Mouse (Mus musculus) limb, embryonic 13.5 days (tissue): ENCODE measurements around the gene Fam25c. TPM values are rescaled to one million over a fixed set of nuclear protein-coding genes. Genes with fewer than 3 reads are reported as not detected.

Experiments
- ATAC-seq: fragments of 200-750 bp; cut with Nextera tagmentation; 2 replicates; pipeline ENCODE4 v1.8.0; 2017; ENCODE audit warnings: low read depth, moderate number of reproducible peaks, moderate TSS enrichment; ENCODE audit not compliant: low FRiP score
- H3K27ac ChIP-seq: fragments of 300-500 bp; sonication (generic); 2 replicates; pipeline ENCODE4 v1.5.1; 2015; ENCODE audit warnings: inconsistent platforms, mild to moderate bottlenecking, moderate library complexity
- H3K27me3 ChIP-seq: fragments of 300-500 bp; sonication (generic); 2 replicates; pipeline ENCODE4 v1.6.1; 2015; ENCODE audit warnings: mild to moderate bottlenecking, inconsistent platforms
- H3K36me3 ChIP-seq: fragments of 300-500 bp; sonication (generic); 2 replicates; pipeline ENCODE4 v1.6.1; 2015; ENCODE audit warnings: inconsistent platforms, mild to moderate bottlenecking, moderate library complexity
- H3K4me1 ChIP-seq: fragments of 300-500 bp; sonication (generic); 2 replicates; pipeline ENCODE4 v1.6.1; 2015; ENCODE audit warnings: inconsistent platforms
- H3K4me2 ChIP-seq: fragments of 300-500 bp; sonication (generic); replicated peaks from 2 replicates; pipeline ENCODE4 v1.6.1; 2015; ENCODE audit warnings: inconsistent platforms, mild to moderate bottlenecking, moderate library complexity
- H3K4me3 ChIP-seq: fragments of 300-500 bp; sonication (generic); 2 replicates; pipeline ENCODE4 v1.5.1; 2015; ENCODE audit warnings: moderate library complexity, mild to moderate bottlenecking, inconsistent platforms
- H3K9ac ChIP-seq: fragments of 300-500 bp; sonication (generic); 2 replicates; pipeline ENCODE4 v1.6.1; 2015; ENCODE audit warnings: mild to moderate bottlenecking, inconsistent platforms
- H3K9me3 ChIP-seq: fragments of 300-500 bp; sonication (generic); 2 replicates; pipeline ENCODE4 v1.6.1; 2016; ENCODE audit warnings: inconsistent platforms
- WGBS: fragments of 180-500 bp; shearing (Covaris S2); methylation state at CpG from one replicate; pipeline ENCODE4 v1.1.7; 2015; 5-methylcytosine and 5-hydroxymethylcytosine counted together
- polyA plus RNA-seq: library from polyadenylated mRNA; unstranded; fragments of >200 nt; fragmentation: Nextera tagmentation; extraction: Ambion mirVana; gene quantifications from 2 replicates; pipeline ENCODE4 v1.2.1, GENCODE M21; 2015

Fam25c gene
- polyA plus RNA-seq, 1 experiment from 2014 or later: 1.6 TPM

DNA sequence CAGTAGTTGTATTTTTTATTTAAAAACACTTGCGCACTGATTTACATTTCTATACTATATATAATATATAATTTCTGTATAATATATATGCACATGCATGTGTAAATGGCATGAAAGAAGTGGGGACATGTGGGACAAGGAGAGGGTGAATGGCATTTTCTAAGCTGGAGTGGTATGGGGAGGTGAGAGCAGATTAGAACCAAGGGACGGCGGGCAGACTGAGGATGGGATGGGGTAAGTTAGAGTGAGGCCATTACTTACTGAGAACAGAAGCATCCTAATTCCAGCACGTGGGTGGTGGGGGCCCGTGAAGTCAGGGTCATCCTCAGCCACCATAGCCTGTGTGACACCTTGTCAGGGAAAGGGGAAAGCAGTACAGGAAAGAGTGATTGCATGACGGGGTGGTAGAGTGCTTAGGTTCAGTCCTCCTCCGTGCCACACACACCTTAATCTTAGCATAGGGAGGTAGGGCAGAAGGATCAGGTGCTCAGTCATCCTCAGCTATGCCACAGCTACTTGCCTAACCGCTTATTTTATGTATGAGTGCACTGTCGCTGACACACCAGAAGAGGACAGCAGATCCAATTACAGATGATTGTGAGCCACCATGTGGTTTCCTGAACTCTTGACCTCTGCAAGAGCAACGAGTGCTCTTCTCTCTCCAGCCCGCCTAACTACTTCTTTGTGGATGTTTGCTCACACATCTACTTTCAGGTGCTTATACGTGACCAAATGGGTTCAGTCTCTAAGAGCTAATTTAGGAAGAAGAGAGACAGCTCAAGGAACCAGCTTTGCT lies 9.3 kb downstream of the Fam25c start:
- no peaks in the 10 kb centered on the region for H3K4me1 ChIP-seq
- H3K9me3 ChIP-seq: no peaks in the 10 kb centered on the region
- no peak overlapping the region for H3K4me3 ChIP-seq
- no peak overlapping the region for H3K27ac ChIP-seq
- H3K9ac ChIP-seq: no peak overlapping the region
- no peak for ATAC-seq
- H3K4me2 ChIP-seq: no peak overlapping the region
- H3K27me3 ChIP-seq: no peaks in the 10 kb centered on the region
- peaks cover 31% of the 10 kb centered on the region for H3K36me3 ChIP-seq
- 58% methylated on average over 12 of the region's 12 CpGs for WGBS

DNA sequence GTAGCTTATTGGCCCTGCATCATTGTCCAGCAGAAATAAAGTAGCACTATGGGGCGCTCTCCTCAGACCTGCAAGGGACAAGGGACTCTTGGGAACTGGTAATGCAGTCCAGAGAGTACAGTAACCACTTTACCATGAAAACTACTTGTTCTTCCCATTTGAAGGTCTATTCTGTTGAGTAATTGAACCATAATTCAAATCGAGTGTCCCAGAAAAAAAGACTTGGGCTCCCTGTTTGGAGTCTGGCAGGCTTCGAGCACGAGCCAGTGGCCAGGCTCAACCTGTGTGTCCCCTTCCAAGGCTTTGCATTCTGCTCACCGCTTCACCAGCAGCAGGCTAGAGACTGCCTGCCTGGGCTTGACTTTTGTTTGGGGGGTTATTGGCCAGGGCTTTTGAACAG lies 10.9 kb downstream of the Fam25c start:
- Histone ChIP-seq H3K27me3 (no peaks in the 10 kb centered on the region), H3K9me3 (no peaks in the 10 kb centered on the region), H3K4me3 (no peak overlapping the region), H3K36me3 (peaks cover 44% of the 10 kb centered on the region), H3K27ac (no peak overlapping the region; the same call in 1 of the 2 replicates), H3K4me2 (no peak overlapping the region), H3K4me1 (no peaks in the 10 kb centered on the region), H3K9ac (no peak overlapping the region)
- ATAC-seq: no peak
- 87% methylated on average over 5 of the region's 5 CpGs for WGBS

DNA sequence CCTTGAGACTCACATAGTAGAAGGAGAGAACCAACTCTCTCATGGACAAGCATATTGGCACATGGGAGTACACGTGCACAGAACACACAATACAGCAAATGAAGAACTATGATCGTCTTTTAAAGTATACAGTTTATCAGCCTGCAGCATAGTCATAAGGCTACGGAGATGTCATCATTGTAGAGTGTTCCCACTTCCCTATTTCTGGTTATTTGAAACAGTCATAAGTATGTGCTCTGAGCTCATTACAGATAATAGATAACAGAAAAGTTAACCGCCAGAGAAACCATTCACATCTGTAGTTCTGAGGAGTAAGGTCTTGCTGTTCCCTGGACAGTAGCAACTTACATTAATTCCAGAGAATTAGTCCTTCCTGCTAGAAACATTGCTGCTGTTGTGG lies 12.2 kb downstream of the Fam25c start:
- no peak overlapping the region for H3K27ac ChIP-seq
- 89% methylated on average over 4 of the region's 4 CpGs for WGBS
- H3K4me1 ChIP-seq: no peaks in the 10 kb centered on the region
- H3K36me3 ChIP-seq: peaks cover 56% of the 10 kb centered on the region
- no peaks in the 10 kb centered on the region for H3K27me3 ChIP-seq
- H3K4me2 ChIP-seq: no peak overlapping the region
- no peak overlapping the region for H3K9ac ChIP-seq
- H3K9me3 ChIP-seq: no peaks in the 10 kb centered on the region
- H3K4me3 ChIP-seq: no peak overlapping the region
- no peak for ATAC-seq

DNA sequence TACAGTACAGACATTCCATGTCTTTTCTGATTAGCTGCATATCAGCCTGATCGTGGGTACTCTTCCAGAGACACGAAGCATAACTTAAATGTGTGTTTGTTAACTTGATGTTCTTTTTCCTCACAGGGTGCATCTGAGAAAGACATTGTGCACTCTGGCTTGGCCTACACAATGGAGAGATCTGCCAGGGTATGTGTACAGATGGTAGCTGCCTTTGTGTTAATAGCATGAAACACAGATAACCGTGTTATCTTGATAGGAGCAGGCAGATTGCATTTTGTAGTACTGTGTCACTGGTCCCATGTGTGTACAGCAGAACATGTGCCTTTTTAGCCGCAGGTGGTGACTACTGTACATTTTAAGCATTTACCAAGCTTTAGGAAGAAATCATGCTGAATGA lies 13.2 kb downstream of the Fam25c start:
- H3K27me3 ChIP-seq: no peaks in the 10 kb centered on the region
- peaks cover 67% of the 10 kb centered on the region for H3K36me3 ChIP-seq
- H3K9me3 ChIP-seq: no peaks in the 10 kb centered on the region
- no peak overlapping the region for H3K9ac ChIP-seq
- no peaks in the 10 kb centered on the region for H3K4me1 ChIP-seq
- H3K4me2 ChIP-seq: no peak overlapping the region
- H3K27ac ChIP-seq: no peak overlapping the region
- 91% methylated on average over 4 of the region's 4 CpGs for WGBS
- no peak for ATAC-seq
- no peak overlapping the region for H3K4me3 ChIP-seq

DNA sequence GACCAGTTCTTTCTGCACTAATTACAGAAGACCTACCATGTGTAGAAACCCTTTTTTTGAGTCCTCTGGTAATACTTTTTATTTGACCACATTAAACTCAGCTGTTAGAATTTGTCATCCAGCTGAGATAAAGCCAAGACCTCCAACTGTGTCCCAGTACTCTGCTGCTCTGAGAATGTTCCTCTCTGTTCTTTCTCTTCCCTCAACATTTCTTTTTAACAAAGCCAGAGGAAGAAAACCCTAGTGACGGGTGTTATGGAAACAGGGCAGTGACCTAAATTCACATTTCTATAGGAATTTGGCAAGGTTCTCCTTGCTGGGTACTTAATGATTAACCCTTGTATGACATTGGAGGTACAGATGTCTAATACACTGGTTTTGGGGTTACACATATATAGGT lies 15.8 kb downstream of the Fam25c start:
- ATAC-seq: no peak
- Histone ChIP-seq H3K4me3 (no peak overlapping the region), H3K4me1 (no peaks in the 10 kb centered on the region), H3K9ac (no peak overlapping the region), H3K9me3 (no peaks in the 10 kb centered on the region), H3K36me3 (peaks cover 90% of the 10 kb centered on the region), H3K27me3 (no peaks in the 10 kb centered on the region), H3K27ac (no peak overlapping the region), H3K4me2 (no peak overlapping the region)
- WGBS: 79% methylated on average over 1 of the region's 1 CpGs

DNA sequence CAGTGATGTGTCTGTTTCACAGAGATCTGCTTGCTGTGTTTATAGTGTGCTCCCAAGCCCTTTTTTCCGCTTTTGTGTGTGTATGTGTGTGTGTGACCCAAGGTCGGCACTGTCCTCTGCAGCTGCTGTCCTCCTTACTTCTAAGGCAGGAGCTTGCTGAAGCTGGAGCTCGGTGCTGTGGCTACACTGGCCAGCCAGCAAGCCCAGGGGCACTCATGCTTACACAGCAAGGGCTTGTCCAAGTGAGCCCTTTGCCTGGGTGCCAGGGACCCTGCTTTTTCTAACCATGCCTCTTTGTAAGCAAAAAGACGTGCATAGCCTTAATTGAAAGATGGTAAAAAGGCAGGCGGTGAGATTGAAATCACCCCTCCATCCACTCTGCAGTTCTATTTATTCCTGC lies 22.8 kb downstream of the Fam25c start:
- no peak overlapping the region for H3K4me3 ChIP-seq
- H3K4me1 ChIP-seq: no peaks in the 10 kb centered on the region
- ATAC-seq: no peak
- H3K9ac ChIP-seq: no peak overlapping the region
- WGBS: 88% methylated on average over 5 of the region's 5 CpGs
- no peak overlapping the region for H3K4me2 ChIP-seq
- H3K27ac ChIP-seq: no peak overlapping the region
- H3K36me3 ChIP-seq: peaks cover 82% of the 10 kb centered on the region
- H3K27me3 ChIP-seq: no peaks in the 10 kb centered on the region
- no peaks in the 10 kb centered on the region for H3K9me3 ChIP-seq

DNA sequence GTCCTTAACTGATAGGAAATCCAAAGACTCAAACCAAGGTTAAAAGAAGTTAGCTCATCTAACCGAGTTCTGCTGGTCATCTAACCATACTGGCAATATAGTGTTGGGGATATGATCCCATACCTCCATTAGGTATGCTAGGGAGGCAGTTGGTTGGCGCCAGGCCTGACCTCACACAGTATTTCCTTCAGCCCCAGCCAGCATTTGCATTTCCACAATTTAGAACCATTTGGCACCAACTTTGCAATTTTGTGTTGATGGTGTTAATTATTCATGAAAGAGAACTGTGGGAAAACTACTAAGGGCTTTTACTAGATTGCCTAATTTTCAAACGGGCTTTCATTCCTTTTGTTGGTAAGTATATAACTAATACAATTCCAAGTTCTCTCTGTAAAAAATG lies 23.3 kb downstream of the Fam25c start:
- no peaks in the 10 kb centered on the region for H3K4me1 ChIP-seq
- no peak overlapping the region for H3K9ac ChIP-seq
- ATAC-seq: no peak
- no peaks in the 10 kb centered on the region for H3K27me3 ChIP-seq
- no peak overlapping the region for H3K27ac ChIP-seq
- H3K4me3 ChIP-seq: no peak overlapping the region
- H3K9me3 ChIP-seq: no peaks in the 10 kb centered on the region
- H3K4me2 ChIP-seq: no peak overlapping the region
- WGBS: 75% methylated on average over 3 of the region's 3 CpGs
- peaks cover 79% of the 10 kb centered on the region for H3K36me3 ChIP-seq

DNA sequence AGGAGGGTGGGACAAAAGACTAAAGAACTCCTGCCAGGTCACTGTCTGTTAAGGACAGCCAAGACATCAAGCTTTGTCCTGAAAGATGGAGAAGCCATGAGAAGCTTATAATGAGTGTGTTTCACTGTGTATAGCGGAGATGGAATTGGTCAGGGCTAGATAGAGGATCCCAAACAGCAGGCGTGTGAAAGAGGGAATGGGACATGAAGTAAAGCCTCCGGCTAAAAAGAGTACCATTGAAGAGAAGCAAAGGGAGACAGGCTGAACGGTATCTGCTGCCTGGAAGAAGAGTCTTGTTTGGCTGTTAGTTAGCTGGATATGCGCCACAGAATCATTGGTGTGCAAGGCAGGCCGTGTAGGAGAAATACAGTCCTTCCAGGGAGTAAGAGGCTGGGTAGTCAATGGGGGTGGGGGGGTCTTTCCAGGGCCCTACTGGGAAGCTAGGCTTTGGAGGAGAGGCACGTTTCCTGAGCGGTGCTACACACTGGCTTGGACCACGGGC lies 24.5 kb downstream of the Fam25c start:
- no peaks in the 10 kb centered on the region for H3K9me3 ChIP-seq
- H3K27me3 ChIP-seq: no peaks in the 10 kb centered on the region
- no peaks in the 10 kb centered on the region for H3K4me1 ChIP-seq
- H3K4me3 ChIP-seq: no peak overlapping the region
- H3K36me3 ChIP-seq: peaks cover 75% of the 10 kb centered on the region
- no peak overlapping the region for H3K4me2 ChIP-seq
- no peak overlapping the region for H3K27ac ChIP-seq
- 92% methylated on average over 9 of the region's 9 CpGs for WGBS
- no peak for ATAC-seq
- no peak overlapping the region for H3K9ac ChIP-seq

DNA sequence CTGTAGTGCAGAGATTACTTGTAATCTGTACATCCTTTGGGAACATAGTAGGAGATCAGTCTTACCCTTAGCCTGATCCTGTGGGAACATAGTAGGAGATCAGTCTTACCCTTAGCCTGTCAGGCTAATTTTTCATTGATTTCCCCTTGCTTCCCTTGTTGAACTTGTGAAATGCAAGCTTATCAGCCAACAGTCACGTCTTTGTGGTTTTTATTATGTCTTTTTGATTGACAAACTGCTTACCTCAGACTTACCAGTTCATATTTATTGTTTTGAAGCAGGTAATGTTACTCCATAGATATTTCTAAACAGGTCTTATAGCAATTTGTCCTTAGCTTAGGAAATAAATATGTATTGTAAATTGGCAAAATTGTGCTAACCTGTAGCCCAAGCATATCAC lies 27.6 kb downstream of the Fam25c start:
- 84% methylated on average over 1 of the region's 1 CpGs for WGBS
- Histone ChIP-seq H3K4me1 (no peaks in the 10 kb centered on the region), H3K36me3 (peaks cover 72% of the 10 kb centered on the region), H3K9ac (no peak overlapping the region), H3K27ac (no peak overlapping the region), H3K27me3 (no peaks in the 10 kb centered on the region), H3K4me3 (no peak overlapping the region), H3K9me3 (no peaks in the 10 kb centered on the region), H3K4me2 (no peak overlapping the region)
- ATAC-seq: no peak

DNA sequence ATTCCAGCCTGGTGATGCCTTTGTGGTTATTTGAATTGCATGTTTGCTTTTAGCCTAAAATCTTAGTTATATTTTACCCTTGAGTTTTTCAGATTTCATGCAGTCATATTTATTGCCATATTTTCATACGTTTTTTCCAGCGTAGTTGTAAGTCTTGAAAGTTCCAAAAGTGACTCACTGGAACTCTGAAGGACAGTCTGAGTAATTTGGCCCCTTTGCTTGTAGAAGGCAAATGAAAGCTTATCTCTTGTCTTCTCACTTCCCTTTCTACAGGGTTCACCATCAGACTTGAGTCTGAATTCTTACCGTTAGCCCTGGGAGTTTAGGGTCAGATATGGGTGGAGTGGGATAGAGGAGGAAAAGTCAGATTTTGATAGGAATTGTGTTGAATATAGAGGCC lies 28.6 kb downstream of the Fam25c start:
- Histone ChIP-seq H3K27me3 (no peaks in the 10 kb centered on the region), H3K4me1 (no peaks in the 10 kb centered on the region), H3K9me3 (no peaks in the 10 kb centered on the region), H3K4me2 (no peak overlapping the region), H3K9ac (no peak overlapping the region), H3K27ac (no peak overlapping the region), H3K4me3 (no peak overlapping the region), H3K36me3 (peaks cover 66% of the 10 kb centered on the region)
- no peak for ATAC-seq
- WGBS: 90% methylated on average over 3 of the region's 3 CpGs

DNA sequence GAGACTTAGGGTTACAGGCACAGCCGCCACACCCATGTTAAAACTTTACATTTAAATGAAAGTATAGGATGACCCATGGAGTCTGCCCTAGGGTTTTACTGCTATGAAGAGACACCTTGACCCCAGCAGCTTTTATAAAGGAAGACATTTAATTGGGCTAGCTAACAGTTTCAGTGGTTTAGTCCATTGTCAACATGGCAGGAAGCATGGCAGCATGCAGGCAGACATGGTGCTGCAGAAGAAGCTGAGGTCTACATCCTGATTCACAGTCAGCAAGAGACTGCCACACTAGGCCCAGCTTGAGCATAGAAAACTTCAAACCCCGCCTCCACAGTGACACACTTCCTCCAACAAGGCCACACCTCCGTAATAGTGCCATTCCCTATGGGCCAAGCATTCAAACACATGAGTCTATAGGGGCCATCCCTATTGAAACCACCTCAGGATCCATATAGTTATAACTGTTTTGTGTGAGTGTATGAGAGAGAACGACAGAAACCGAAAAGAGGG lies 31.6 kb downstream of the Fam25c start:
- peaks cover 58% of the 10 kb centered on the region for H3K36me3 ChIP-seq

DNA sequence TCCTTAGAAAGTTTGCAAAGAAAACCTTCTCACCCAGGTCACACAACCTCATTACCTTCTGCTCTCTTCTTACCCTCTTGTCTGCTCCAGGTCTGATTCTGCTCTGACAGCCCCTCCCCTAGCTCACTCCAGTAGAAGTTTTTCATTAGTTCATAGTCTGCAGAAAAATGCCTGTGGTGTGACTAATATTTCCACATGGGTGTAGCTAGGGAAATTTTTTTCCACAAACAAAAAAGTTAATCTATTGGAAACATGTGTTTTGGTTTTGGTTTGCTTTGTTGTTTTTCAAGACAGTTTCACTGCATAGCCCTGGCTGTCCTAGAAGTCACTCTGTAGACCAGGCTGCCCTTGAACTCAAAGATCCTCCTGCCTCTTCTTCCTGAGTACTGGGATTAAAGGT lies 37.1 kb downstream of the Fam25c start:
- Histone ChIP-seq H3K4me1 (peaks cover 11% of the 10 kb centered on the region), H3K4me2 (no peak overlapping the region), H3K27ac (no peak overlapping the region), H3K4me3 (no peak overlapping the region), H3K27me3 (no peaks in the 10 kb centered on the region), H3K36me3 (peaks cover 27% of the 10 kb centered on the region), H3K9me3 (0 out of 2 replicates have a peak, but pooled peaks cover 3% of the 10 kb centered on the region), H3K9ac (no peak overlapping the region)
- ATAC-seq: no peak

More for the DNA sequence above, 31.6 kb downstream of the Fam25c start:
- Histone ChIP-seq H3K9ac (no peak overlapping the region), H3K9me3 (0 out of 2 replicates have a peak, but pooled peaks cover 3% of the 10 kb centered on the region), H3K4me1 (no peaks in the 10 kb centered on the region), H3K27me3 (no peaks in the 10 kb centered on the region), H3K4me2 (no peak overlapping the region), H3K27ac (no peak overlapping the region), H3K4me3 (no peak overlapping the region)
- no peak for ATAC-seq
- 95% methylated on average over 5 of the region's 5 CpGs for WGBS

DNA sequence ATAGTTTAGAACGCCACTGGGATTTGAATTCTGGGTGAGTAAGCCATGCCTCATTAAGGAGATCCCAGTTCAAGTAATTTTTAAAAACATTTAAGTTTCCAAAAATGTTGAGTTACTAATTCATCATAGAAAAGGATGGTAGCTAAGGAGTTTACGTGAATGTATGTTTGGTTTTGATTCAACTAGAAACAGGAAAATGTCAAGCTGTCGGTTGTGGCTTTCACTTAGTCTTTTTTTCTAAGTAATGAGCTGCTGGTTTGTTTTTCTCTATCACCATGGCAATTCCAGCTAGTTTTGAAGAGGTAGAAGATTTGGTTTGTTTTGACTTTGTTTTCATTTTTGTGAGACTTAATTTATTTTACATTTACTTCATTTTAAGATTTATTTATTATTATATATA lies 37.8 kb downstream of the Fam25c start:
- Histone ChIP-seq H3K9ac (no peak overlapping the region), H3K4me3 (no peak overlapping the region), H3K27me3 (no peaks in the 10 kb centered on the region), H3K4me1 (peaks cover 17% of the 10 kb centered on the region), H3K4me2 (no peak overlapping the region), H3K27ac (no peak overlapping the region), H3K36me3 (peaks cover 24% of the 10 kb centered on the region), H3K9me3 (0 out of 2 replicates have a peak, but pooled peaks cover 3% of the 10 kb centered on the region)
- 82% methylated on average over 3 of the region's 3 CpGs for WGBS
- no peak for ATAC-seq
